Mouse (Mus musculus) lung, adult 2 months (tissue): ENCODE data around the gene Hhat.

Experiments
- CTCF ChIP-seq: fragments of 200-500 bp; IDR thresholded peaks from 2 replicates; pipeline ENCODE4 v1.5.1; 2011; ENCODE audit warnings: mild to moderate bottlenecking, low read length, control low read depth; ENCODE audit not compliant: insufficient read depth
- POLR2A ChIP-seq: fragments of 200-500 bp; IDR thresholded peaks from 2 replicates; pipeline ENCODE4 v1.6.1; 2011; ENCODE audit warnings: low read depth, mild to moderate bottlenecking, control low read depth, low read length, borderline replicate concordance; ENCODE audit errors: extremely low read depth

DNA sequence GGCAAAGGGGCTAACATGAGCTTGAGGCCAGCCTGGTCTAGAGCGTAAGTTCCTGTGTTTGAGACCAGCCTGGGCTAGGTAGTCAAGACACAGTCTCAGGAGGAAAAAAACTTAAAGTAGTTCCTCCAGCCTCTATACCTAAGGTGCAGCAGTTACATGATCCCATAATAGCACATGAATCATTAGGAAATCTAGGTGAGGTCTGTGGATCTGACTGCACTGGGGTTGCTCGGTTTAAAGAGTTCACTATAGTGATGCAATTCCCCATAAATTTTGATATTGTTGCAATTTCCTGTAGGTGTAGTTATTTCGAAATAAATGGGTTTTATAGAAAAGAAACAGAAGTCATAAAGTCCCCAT, 26.2 kb downstream of the Hhat start:
- TF ChIP-seq CTCF (no peak), POLR2A (no peak)
